Mouse (Mus musculus) kidney, adult 10 weeks (tissue): ENCODE results near the gene Stambpl1. TPM values are rescaled to one million over a fixed set of nuclear protein-coding genes. Genes with fewer than 3 reads are reported as not detected.

Experiments used
- polyA plus RNA-seq: library from polyadenylated mRNA; stranded (reverse); fragments of 350-450 nt; fragmentation: Illumina TruSeq; extraction: RNeasy Lipid Tissue Mini Kit (QIAGEN cat#74804); gene quantifications from one replicate; pipeline ENCODE4 v1.2.3, GENCODE M21; 2014; ENCODE audit warnings: low read depth, low replicate concordance

Stambpl1 gene
- polyA plus RNA-seq, result 3.5 TPM

GRCm38 (mm10) chr19:34192008-34192963, at the start of gene Stambpl1:
Gene Stambpl1 (plus strand): TSS chr19:34192229.

GRCm38 (mm10) chr19:34165891-34166290, 26.1 kb upstream of the Stambpl1 start, which contains the start of gene Ankrd22:
Gene Ankrd22 (minus strand): TSS chr19:34166053.

GRCm38 (mm10) chr19:34254880-34255681, 63.1 kb downstream of the Stambpl1 start, which contains the start of gene Acta2:
Gene Acta2 (minus strand): TSS chr19:34255590.

Other genes starting within 250 kb of the Stambpl1 start
- not detected for gene Lipf, start 231.0 kb upstream of the Stambpl1 start, polyA plus RNA-seq
- gene Lipk, start 183.9 kb upstream of the Stambpl1 start, polyA plus RNA-seq, result not detected
- gene Lipn, start 124.9 kb upstream of the Stambpl1 start, polyA plus RNA-seq, result not detected
- gene Lipm, start 91.3 kb upstream of the Stambpl1 start, polyA plus RNA-seq, result not detected
- gene Ankrd22, start 26.2 kb upstream of the Stambpl1 start, polyA plus RNA-seq, result not detected
- 9.9 TPM for gene Acta2, start 63.4 kb downstream of the Stambpl1 start, polyA plus RNA-seq
- 27.9 TPM for gene Fas, start 98.4 kb downstream of the Stambpl1 start, polyA plus RNA-seq